Mouse (Mus musculus) urinary bladder, postnatal 10 days (tissue): ENCODE results near the gene Gm9040.
"Not testable (repeated sequence)": the region's sequence is repeated elsewhere in the genome, so short reads cannot be mapped to it uniquely, and the experiment has no call there.

Experiments
- DNase-seq: peaks from one replicate; pipeline ENCODE4 v3.0.0; 2022; ENCODE audit warnings: low spot score

The Gm9040 gene

GRCm38 (mm10) chr10:118326869-118327268 lies at the start of gene Gm9040:
Gm9040 (minus strand) TSS chr10:118326969.
- not testable (repeated sequence) for DNase-seq

GRCm38 (mm10) chr10:118370443-118370842 lies 43.7 kb upstream of the Gm9040 start:
- peak; percentile 48 for DNase-seq

- no peak for DNase-seq
These were observed 42.7 kb upstream of the Gm9040 start for GRCm38 (mm10) chr10:118369518-118369917.

- DNase-seq = not testable (repeated sequence)
These were observed 27.2 kb upstream of the Gm9040 start, which contains the start of gene Gm9049 for GRCm38 (mm10) chr10:118354005-118354404. Gm9049 (minus strand) TSS chr10:118354105.

- not testable (repeated sequence) for DNase-seq
These were observed 21.8 kb upstream of the Gm9040 start, which contains the start of gene Gm9048 for GRCm38 (mm10) chr10:118348579-118348978. Gm9048 (minus strand) TSS chr10:118348679.

- DNase-seq = not testable (repeated sequence)
These were observed 16.4 kb upstream of the Gm9040 start, which contains the start of gene Gm9046 for GRCm38 (mm10) chr10:118343155-118343554. Gm9046 (minus strand) TSS chr10:118343255.

- not testable (repeated sequence) for DNase-seq
These were observed 11.0 kb upstream of the Gm9040 start, which contains the start of gene Gm9045 for GRCm38 (mm10) chr10:118337731-118338130. Gm9045 (minus strand) TSS chr10:118337831.

- not testable (repeated sequence) for DNase-seq
These were observed 5.5 kb upstream of the Gm9040 start, which contains the start of gene Gm9044 for GRCm38 (mm10) chr10:118332308-118332707. Gm9044 (minus strand) TSS chr10:118332408.

- DNase-seq = no peak
These were observed 7.7 kb downstream of the Gm9040 start for GRCm38 (mm10) chr10:118319024-118319423.

- not testable (repeated sequence) for DNase-seq
These were observed 24.6 kb downstream of the Gm9040 start for GRCm38 (mm10) chr10:118302133-118302532.

- no peak for DNase-seq
These were observed 31.8 kb downstream of the Gm9040 start, which contains the start of gene Iltifb for GRCm38 (mm10) chr10:118294938-118295337. Iltifb (minus strand) TSS chr10:118295038.

- DNase-seq = not testable (repeated sequence)
These were observed 43.8 kb downstream of the Gm9040 start for GRCm38 (mm10) chr10:118283016-118283415.

GRCm38 (mm10) chr10:118282565-118282964 lies 44.2 kb downstream of the Gm9040 start:
- DNase-seq = not testable (repeated sequence)

GRCm38 (mm10) chr10:118278069-118278468 lies 48.7 kb downstream of the Gm9040 start:
- DNase-seq = not testable (repeated sequence)
